ENCODE assay signal across 45 mouse cellular contexts in genomic region chr7:30794921-30795320, GRCm38 (mm10). TPM values are rescaled to one million over a fixed set of nuclear protein-coding genes. Genes with fewer than 3 reads are reported as not detected.
A peak's percentile ranks its signal among the peaks of the same experiment; 100 is the strongest.
DNase-seq lines count a peak whose midpoint lies in the region; ATAC-seq lines count a peak whose summit lies in the region.
"Had no signal": no experiment of that assay in that cellular context is flagged by ENCODE, and none has a peak within 500 bp of the region (broad histone marks: within the 10 kb centered on the region; RNA-seq: fewer than 3 reads in every experiment).

No protein-coding gene starts in this region.

- H3K27me3 ChIP-seq in embryonic facial prominence, embryonic 14.5 days (replicated peaks; ENCODE audit: control insufficient read depth, insufficient read depth, low read length), result no peaks in the 10 kb centered on the region
- H3K27me3 ChIP-seq in embryonic facial prominence, embryonic 10.5 days (replicated peaks; ENCODE audit: low read depth, poor library complexity, severe bottlenecking), result no peaks in the 10 kb centered on the region
- H3K27me3 ChIP-seq: intestine, embryonic 15.5 days; liver, embryonic 15.5 days; midbrain, embryonic 12.5 days; neural tube, embryonic 13.5 days; stomach, embryonic 15.5 days had no signal

- H3K4me1 ChIP-seq in embryonic facial prominence, embryonic 14.5 days (ENCODE audit: control insufficient read depth, insufficient read depth, low read length), result no peaks in the 10 kb centered on the region
- H3K4me1 ChIP-seq in embryonic facial prominence, embryonic 10.5 days, result no peaks in the 10 kb centered on the region
- H3K4me1 ChIP-seq: embryonic facial prominence, embryonic 13.5 days; forebrain, embryonic 12.5 days; heart, embryonic 15.5 days; intestine, embryonic 15.5 days; limb, embryonic 12.5 days; liver, embryonic 15.5 days; midbrain, embryonic 12.5 days; neural tube, embryonic 13.5 days had no signal

- H3K27ac ChIP-seq in embryonic facial prominence, embryonic 14.5 days (replicated peaks; ENCODE audit: low read depth, low read length), result no peak overlapping the region
- H3K27ac ChIP-seq in embryonic facial prominence, embryonic 10.5 days (replicated peaks), result no peak overlapping the region
- H3K27ac ChIP-seq: embryonic facial prominence, embryonic 13.5 days; forebrain, embryonic 12.5 days; heart, embryonic 10.5 days; heart, embryonic 15.5 days; hindbrain, postnatal 0 days; intestine, embryonic 15.5 days; limb, embryonic 12.5 days; liver, embryonic 15.5 days; midbrain, embryonic 12.5 days; neural tube, embryonic 13.5 days had no signal

- H3K4me2 ChIP-seq in embryonic facial prominence, embryonic 14.5 days (ENCODE audit: low read depth, low read length), result no peak overlapping the region
- H3K4me2 ChIP-seq: embryonic facial prominence, embryonic 13.5 days; forebrain, embryonic 12.5 days; heart, embryonic 15.5 days; intestine, embryonic 15.5 days; limb, embryonic 12.5 days; liver, embryonic 15.5 days; lung, embryonic 14.5 days; midbrain, embryonic 12.5 days; neural tube, embryonic 13.5 days; stomach, embryonic 15.5 days had no signal

- no peak overlapping the region for H3K4me3 ChIP-seq in embryonic facial prominence, embryonic 14.5 days (ENCODE audit: low read depth, low read length)
- no peak overlapping the region for H3K4me3 ChIP-seq in embryonic facial prominence, embryonic 10.5 days
- H3K4me3 ChIP-seq: embryonic facial prominence, embryonic 13.5 days; erythroblast, embryonic 14.5 days; forebrain, embryonic 12.5 days; heart, embryonic 10.5 days; heart, embryonic 15.5 days; intestine, embryonic 15.5 days; limb, embryonic 12.5 days; liver, embryonic 15.5 days; megakaryocyte, embryonic 14.5 days; midbrain, embryonic 12.5 days; neural tube, embryonic 13.5 days; stomach, embryonic 15.5 days had no signal

- ATAC-seq in embryonic facial prominence, embryonic 14.5 days (ENCODE audit: low read depth), result no peak
- ATAC-seq in megakaryocyte progenitor cell, adult 5-6 weeks (replicated peaks; ENCODE audit: poor library complexity), result peak; percentile 88
- ATAC-seq: CD4-positive, CD25-positive, alpha-beta regulatory T cell, adult 4 months; forebrain, postnatal 0 days; hindbrain, postnatal 0 days; intestine, embryonic 15.5 days; Patski had no signal

- peak; percentile 17 for DNase-seq in embryonic facial prominence, embryonic 14.5 days (ENCODE audit: low spot score)
- no peak for DNase-seq in embryonic facial prominence, embryonic 10.5 days (ENCODE audit: low spot score)
- peak; percentile 18 for DNase-seq in brain, adult 2 months (ENCODE audit: low read depth, low spot score)
- DNase-seq in lung, postnatal 36 days, result no peak
- DNase-seq in left cerebral cortex, adult 11 months (ENCODE audit: low spot score), result no peak
- no peak for DNase-seq in thymus, adult 18-20 months
- no peak for DNase-seq in thymus, postnatal 0 days (ENCODE audit: low spot score)
- DNase-seq: adrenal gland, postnatal 10 days; cerebellum, adult 9-10 months; cerebellum, postnatal 36 days; embryo, embryonic 11 days; forebrain, postnatal 0 days; gastrocnemius, postnatal 10 days; heart, adult 11 months; kidney, adult 8-10 months; kidney, postnatal 10 days; layer of hippocampus, postnatal 36 days; lung, embryonic 14.5 days; lung, postnatal 14 days; thymus, adult 2 months; thymus, postnatal 4 days had no signal

- no peaks in the 10 kb centered on the region; the same call in 1 of the 2 replicates for H3K9me3 ChIP-seq in embryonic facial prominence, embryonic 14.5 days (ENCODE audit: control insufficient read depth, low read length)
- H3K9me3 ChIP-seq in embryonic facial prominence, embryonic 10.5 days, result peaks cover 1% of the 10 kb centered on the region; the same call in 1 of the 2 replicates
- H3K9me3 ChIP-seq: forebrain, embryonic 12.5 days; heart, embryonic 10.5 days; intestine, embryonic 15.5 days; liver, embryonic 15.5 days; midbrain, embryonic 12.5 days; neural tube, embryonic 13.5 days; stomach, embryonic 15.5 days had no signal

- H3K36me3 ChIP-seq in embryonic facial prominence, embryonic 14.5 days (ENCODE audit: control insufficient read depth, insufficient read depth, low read length), result no peaks in the 10 kb centered on the region
- H3K36me3 ChIP-seq in embryonic facial prominence, embryonic 10.5 days (replicated peaks), result no peaks in the 10 kb centered on the region
- H3K36me3 ChIP-seq: embryonic facial prominence, embryonic 13.5 days; forebrain, embryonic 12.5 days; heart, embryonic 10.5 days; heart, embryonic 15.5 days; intestine, embryonic 15.5 days; limb, embryonic 12.5 days; liver, embryonic 15.5 days; midbrain, embryonic 12.5 days; neural tube, embryonic 13.5 days; stomach, embryonic 15.5 days had no signal

- H3K9ac ChIP-seq in embryonic facial prominence, embryonic 14.5 days (ENCODE audit: low read depth, low read length), result no peak overlapping the region
- H3K9ac ChIP-seq: embryonic facial prominence, embryonic 13.5 days; forebrain, embryonic 12.5 days; forebrain, postnatal 0 days; heart, embryonic 15.5 days; intestine, embryonic 15.5 days; limb, embryonic 12.5 days; liver, embryonic 15.5 days; lung, embryonic 14.5 days; midbrain, embryonic 12.5 days; neural tube, embryonic 13.5 days; stomach, embryonic 15.5 days had no signal

RNA-seq across cellular contexts. Expression of gene Krtdap, which starts 7.2 kb away (rescaled TPM):
- 428 and 557 TPM in 2 replicates for polyA plus RNA-seq in embryonic facial prominence, embryonic 14.5 days (2014; fragmentation: Nextera tagmentation; extraction: Ambion mirVana)
- not detected in 2 replicates for polyA plus RNA-seq in embryonic facial prominence, embryonic 10.5 days (2016; fragmentation: Nextera tagmentation; extraction: Ambion mirVana)
- not detected in 2 replicates for total RNA-seq in megakaryocyte progenitor cell, adult 5-6 weeks (2015)
- not detected in 2 replicates for total RNA-seq in megakaryocyte progenitor cell, adult 5-6 weeks (2017)
- polyA plus RNA-seq in thymus, postnatal 0 days (2015; fragmentation: Nextera tagmentation; extraction: Ambion mirVana), result 36.0 and 39.0 TPM in 2 replicates
- total RNA-seq: forebrain, postnatal 0 days; heart, postnatal 25 days; hindbrain, postnatal 0 days; layer of hippocampus, postnatal 36 days; left cerebral cortex, postnatal 25 days; liver, adult 2 months had no signal
- polyA plus RNA-seq: CD4-positive, CD25-positive, alpha-beta regulatory T cell, adult 4 months; erythroblast, embryonic 14.5 days; forebrain, embryonic 12.5 days; heart, embryonic 10.5 days; hindbrain, embryonic 11.5 days; limb, embryonic 12.5 days; liver, adult 2 months; lung, embryonic 14.5 days; midbrain, embryonic 12.5 days; Patski; small intestine, adult 2 months had no signal

RNA-seq across cellular contexts. Expression of gene Ffar2, which starts 28.7 kb away (rescaled TPM):
- 0.14 and 0.46 TPM in 2 replicates for polyA plus RNA-seq in embryonic facial prominence, embryonic 14.5 days (2014; fragmentation: Nextera tagmentation; extraction: Ambion mirVana)
- not detected in 2 replicates for polyA plus RNA-seq in embryonic facial prominence, embryonic 10.5 days (2016; fragmentation: Nextera tagmentation; extraction: Ambion mirVana)
- total RNA-seq in megakaryocyte progenitor cell, adult 5-6 weeks (2015), result 8.5 and 8.8 TPM in 2 replicates
- total RNA-seq in megakaryocyte progenitor cell, adult 5-6 weeks (2017), result 25.9 and 31.5 TPM in 2 replicates
- polyA plus RNA-seq in thymus, postnatal 0 days (2015; fragmentation: Nextera tagmentation; extraction: Ambion mirVana), result 0.95 and 1.5 TPM in 2 replicates
- total RNA-seq: forebrain, postnatal 0 days; layer of hippocampus, postnatal 36 days; left cerebral cortex, postnatal 25 days; midbrain, postnatal 0 days had no signal
- polyA plus RNA-seq: embryonic facial prominence, embryonic 13.5 days; erythroblast, embryonic 14.5 days; forebrain, embryonic 12.5 days; limb, embryonic 12.5 days; liver, adult 2 months; midbrain, embryonic 12.5 days; Patski had no signal

RNA-seq across cellular contexts. Expression of gene Dmkn, which starts 31.4 kb away (rescaled TPM):
- 123 and 159 TPM in 2 replicates for polyA plus RNA-seq in embryonic facial prominence, embryonic 14.5 days (2014; fragmentation: Nextera tagmentation; extraction: Ambion mirVana)
- not detected in 2 replicates for polyA plus RNA-seq in embryonic facial prominence, embryonic 10.5 days (2016; fragmentation: Nextera tagmentation; extraction: Ambion mirVana)
- 81.7 and 87.4 TPM in 2 replicates for total RNA-seq in megakaryocyte progenitor cell, adult 5-6 weeks (2015)
- 95.3 and 119 TPM in 2 replicates for total RNA-seq in megakaryocyte progenitor cell, adult 5-6 weeks (2017)
- polyA plus RNA-seq in thymus, postnatal 0 days (2015; fragmentation: Nextera tagmentation; extraction: Ambion mirVana), result 10.7 and 12.7 TPM in 2 replicates
- total RNA-seq: liver, adult 2 months had no signal
- polyA plus RNA-seq: erythroblast, embryonic 14.5 days; forebrain, embryonic 12.5 days; limb, embryonic 12.5 days; liver, adult 2 months had no signal

RNA-seq across cellular contexts. Expression of gene Sbsn, which starts 43.6 kb away (rescaled TPM):
- polyA plus RNA-seq in embryonic facial prominence, embryonic 14.5 days (2014; fragmentation: Nextera tagmentation; extraction: Ambion mirVana), result 12.4 and 33.7 TPM in 2 replicates
- 0.68 and 1.0 TPM in 2 replicates for polyA plus RNA-seq in embryonic facial prominence, embryonic 10.5 days (2016; fragmentation: Nextera tagmentation; extraction: Ambion mirVana)
- total RNA-seq in megakaryocyte progenitor cell, adult 5-6 weeks (2015), result 1.6 TPM in 2 replicates
- total RNA-seq in megakaryocyte progenitor cell, adult 5-6 weeks (2017), result 0.47 and 1.3 TPM in 2 replicates
- 2.0 and 4.1 TPM in 2 replicates for polyA plus RNA-seq in thymus, postnatal 0 days (2015; fragmentation: Nextera tagmentation; extraction: Ambion mirVana)

RNA-seq across cellular contexts. Expression of gene Gapdhs, which starts 51.4 kb away (rescaled TPM):
- polyA plus RNA-seq in embryonic facial prominence, embryonic 14.5 days (2014; fragmentation: Nextera tagmentation; extraction: Ambion mirVana), result 0.33 and 0.38 TPM in 2 replicates
- 0.36 and 0.59 TPM in 2 replicates for polyA plus RNA-seq in embryonic facial prominence, embryonic 10.5 days (2016; fragmentation: Nextera tagmentation; extraction: Ambion mirVana)
- total RNA-seq in megakaryocyte progenitor cell, adult 5-6 weeks (2015), result not detected in 2 replicates
- total RNA-seq in megakaryocyte progenitor cell, adult 5-6 weeks (2017), result not detected in 2 replicates
- 0.43 TPM in 1 of 2 replicates, not detected in the other for polyA plus RNA-seq in thymus, postnatal 0 days (2015; fragmentation: Nextera tagmentation; extraction: Ambion mirVana)
- total RNA-seq: adrenal gland, postnatal 10 days; forebrain, postnatal 0 days; gastrocnemius, postnatal 10 days; heart, postnatal 25 days; hindbrain, postnatal 0 days; layer of hippocampus, postnatal 36 days; left cerebral cortex, postnatal 25 days; liver, adult 2 months; midbrain, postnatal 0 days had no signal
- polyA plus RNA-seq: brain, embryonic 14.5 days; CD4-positive, CD25-positive, alpha-beta regulatory T cell, adult 4 months; erythroblast, embryonic 14.5 days; heart, embryonic 15.5 days; large intestine, adult 2 months; liver, embryonic 15.5 days; small intestine, adult 2 months had no signal

Comparison
In these comparisons a context has a peak if more than half of its experiments do, and no peak if none do; other contexts are left out.
1. DNase-seq: peak in embryonic facial prominence, embryonic 14.5 days (single experiment) and brain, adult 2 months (single experiment); none in embryonic facial prominence, embryonic 10.5 days (single experiment), lung, postnatal 36 days (single experiment), left cerebral cortex, adult 11 months (single experiment), thymus, adult 18-20 months (0 of 2) and thymus, postnatal 0 days (single experiment).
2. RNA of gene Krtdap, which starts 7.2 kb away (polyA plus RNA-seq): 428 to 557 TPM in embryonic facial prominence, embryonic 14.5 days and 36.0 to 39.0 TPM in thymus, postnatal 0 days; not detected in embryonic facial prominence, embryonic 10.5 days; every median in the first group is over 10 times any median in the second.
3. RNA of gene Dmkn, which starts 31.4 kb away (polyA plus RNA-seq): 123 to 159 TPM in embryonic facial prominence, embryonic 14.5 days and 10.7 to 12.7 TPM in thymus, postnatal 0 days; not detected in embryonic facial prominence, embryonic 10.5 days; every median in the first group is over 10 times any median in the second.